Mouse (Mus musculus) heart, postnatal 25 days (tissue): Measurements from ENCODE around the gene Bcl9. TPM values are rescaled to one million over a fixed set of nuclear protein-coding genes. Genes with fewer than 3 reads are reported as not detected.

Experiments used
- DNase-seq: peaks from one replicate; pipeline ENCODE4 v3.0.0; 2022; ENCODE audit warnings: low spot score
- intact Hi-C: fragments of 180-260 bp; cut with DNase I; formaldehyde crosslinking; loops from one replicate; pipeline ENCODE4 v1.15.1; 2025
- total RNA-seq, 2 experiments: library from RNA; stranded (reverse); gene quantifications; 2 replicates each; pipeline ENCODE4 v1.2.3; 2021

The Bcl9 gene
- 10 to 100 TPM; 18.8 to 22.5 TPM for total RNA-seq

GRCm38 (mm10) chr3:97297553-97298432, at the start of gene Bcl9:
Gene Bcl9, minus strand, starts transcription at chr3:97297917.
- intact Hi-C loops = loop anchor here (2.0 to 10.0 kb wide), 2 partner anchors 71 to 1107 kb away; no protein-coding TSS in a partner anchor

GRCm38 (mm10) chr3:97339193-97339576, 41.5 kb upstream of the Bcl9 start:
- DNase-seq = no peak
- intact Hi-C loops = loop anchor here (1.0 to 5.0 kb wide), 4 partner anchors 137 to 402 kb away; no protein-coding TSS in a partner anchor

More at GRCm38 (mm10) chr3:97297553-97298432, at the start of gene Bcl9:
- DNase-seq = peak; percentile 55

GRCm38 (mm10) chr3:97338522-97339192, 40.9 kb upstream of the Bcl9 start:
- DNase-seq = peak; percentile 37
- intact Hi-C loops = loop anchor here (1.0 to 5.0 kb wide), 4 partner anchors 136 to 402 kb away; no protein-coding TSS in a partner anchor

GRCm38 (mm10) chr3:97337306-97337705, 39.6 kb upstream of the Bcl9 start:
- no peak for DNase-seq
- intact Hi-C loops = loop anchor here (5.0 kb wide), 2 partner anchors 150 to 260 kb away; no protein-coding TSS in a partner anchor

GRCm38 (mm10) chr3:97336331-97336730, 38.6 kb upstream of the Bcl9 start:
- intact Hi-C loops = loop anchor here (5.0 kb wide), 2 partner anchors 149 to 259 kb away; no protein-coding TSS in a partner anchor

GRCm38 (mm10) chr3:97334618-97335017, 36.9 kb upstream of the Bcl9 start:
- intact Hi-C loops = loop anchor here (5.0 kb wide), 2 partner anchors 147 to 257 kb away; no protein-coding TSS in a partner anchor
- DNase-seq = no peak

More at GRCm38 (mm10) chr3:97336331-97336730, 38.6 kb upstream of the Bcl9 start:
- no peak for DNase-seq

- no peak for DNase-seq
- intact Hi-C loops = no loop called here
Measured at GRCm38 (mm10) chr3:97332172-97332571, 34.5 kb upstream of the Bcl9 start.

GRCm38 (mm10) chr3:97327809-97328208, 30.1 kb upstream of the Bcl9 start:
- intact Hi-C loops = no loop called here
- DNase-seq = no peak

- DNase-seq = no peak
- intact Hi-C loops = no loop called here
Measured at GRCm38 (mm10) chr3:97327356-97327755, 29.6 kb upstream of the Bcl9 start.

GRCm38 (mm10) chr3:97325621-97326345, 28.1 kb upstream of the Bcl9 start:
- no peak for DNase-seq
- intact Hi-C loops = no loop called here

GRCm38 (mm10) chr3:97324046-97324445, 26.3 kb upstream of the Bcl9 start:
- DNase-seq = no peak
- intact Hi-C loops = no loop called here

GRCm38 (mm10) chr3:97317302-97317701, 19.6 kb upstream of the Bcl9 start:
- DNase-seq = no peak
- intact Hi-C loops = no loop called here

- DNase-seq = no peak
- intact Hi-C loops = no loop called here
Measured at GRCm38 (mm10) chr3:97313431-97313830, 15.7 kb upstream of the Bcl9 start.

GRCm38 (mm10) chr3:97311998-97312397, 14.3 kb upstream of the Bcl9 start:
- peak; percentile 16 for DNase-seq
- intact Hi-C loops = loop anchor here (2.0 kb wide), 1 partner anchor 109 kb away; no protein-coding TSS in a partner anchor

- intact Hi-C loops = loop anchor here (2.0 to 5.0 kb wide), 2 partner anchors 43 to 107 kb away; no protein-coding TSS in a partner anchor
- DNase-seq = no peak
Measured at GRCm38 (mm10) chr3:97309748-97310536, 12.2 kb upstream of the Bcl9 start.

GRCm38 (mm10) chr3:97308440-97308839, 10.7 kb upstream of the Bcl9 start:
- no peak for DNase-seq
- intact Hi-C loops = loop anchor here (5.0 kb wide), 1 partner anchor 41 kb away; no protein-coding TSS in a partner anchor

GRCm38 (mm10) chr3:97305907-97306306, 8.2 kb upstream of the Bcl9 start:
- DNase-seq = no peak
- intact Hi-C loops = loop anchor here (5.0 kb wide), 1 partner anchor 39 kb away; no protein-coding TSS in a partner anchor

- intact Hi-C loops = no loop called here
- DNase-seq = no peak
Measured at GRCm38 (mm10) chr3:97301586-97301985, 3.9 kb upstream of the Bcl9 start.

- intact Hi-C loops = no loop called here
- DNase-seq = no peak
Measured at GRCm38 (mm10) chr3:97300370-97300769, 2.7 kb upstream of the Bcl9 start.
